Mouse (Mus musculus): ENCODE data around the gene Inpp5b. TPM values are rescaled to one million over a fixed set of nuclear protein-coding genes. Genes with fewer than 3 reads are reported as not detected.

Inpp5b gene
- total RNA-seq, 2 experiments from 2014 or later = 37.3 to 41.2 TPM

- no peak for DNase-seq (ENCODE audit: low spot score in 2 of 2)
These were observed 66.9 kb downstream of the Inpp5b start for GRCm38 (mm10) chr4:124808511-124808910.

GRCm38 (mm10) chr4:124809136-124809883 is 67.7 kb downstream of the Inpp5b start:
- no peak for DNase-seq (ENCODE audit: low spot score in 2 of 2)

GRCm38 (mm10) chr4:124810056-124810455 is 68.4 kb downstream of the Inpp5b start:
- no peak for DNase-seq (ENCODE audit: low spot score in 2 of 2)

- peak; percentile 19 to 61 for DNase-seq (ENCODE audit: low spot score in 2 of 2)
These were observed 69.8 kb downstream of the Inpp5b start for GRCm38 (mm10) chr4:124811347-124811975.

- DNase-seq (ENCODE audit: low spot score in 2 of 2) = peak in 1 of 2 experiments; percentile 28
These were observed 74.3 kb downstream of the Inpp5b start for GRCm38 (mm10) chr4:124815901-124816300.

GRCm38 (mm10) chr4:124817803-124818202 is 76.2 kb downstream of the Inpp5b start:
- no peak for DNase-seq (ENCODE audit: low spot score in 2 of 2)

- DNase-seq (ENCODE audit: low spot score in 2 of 2) = no peak
These were observed 77.2 kb downstream of the Inpp5b start for GRCm38 (mm10) chr4:124818832-124819231.

- no peak for DNase-seq (ENCODE audit: low spot score in 2 of 2)
These were observed 83.3 kb downstream of the Inpp5b start for GRCm38 (mm10) chr4:124824967-124825366.

- no peak for DNase-seq (ENCODE audit: low spot score in 2 of 2)
These were observed 83.8 kb downstream of the Inpp5b start for GRCm38 (mm10) chr4:124825371-124825965.

- DNase-seq (ENCODE audit: low spot score in 2 of 2) = no peak
These were observed 88.0 kb downstream of the Inpp5b start for GRCm38 (mm10) chr4:124829671-124830070.

- DNase-seq (ENCODE audit: low spot score in 2 of 2) = no peak
These were observed 91.1 kb downstream of the Inpp5b start for GRCm38 (mm10) chr4:124832796-124833195.

GRCm38 (mm10) chr4:124838035-124838700 is 96.5 kb downstream of the Inpp5b start:
- DNase-seq (ENCODE audit: low spot score in 2 of 2) = no peak

GRCm38 (mm10) chr4:124840998-124841397 is 99.3 kb downstream of the Inpp5b start:
- no peak for DNase-seq (ENCODE audit: low spot score in 2 of 2)

GRCm38 (mm10) chr4:124843493-124843892 is 101.8 kb downstream of the Inpp5b start:
- no peak for DNase-seq (ENCODE audit: low spot score in 2 of 2)

GRCm38 (mm10) chr4:124847573-124847972 is 105.9 kb downstream of the Inpp5b start:
- peak; percentile 83 to 89 for DNase-seq (ENCODE audit: low spot score in 2 of 2)

GRCm38 (mm10) chr4:124849631-124850260 is 108.1 kb downstream of the Inpp5b start:
- DNase-seq (ENCODE audit: low spot score in 2 of 2) = peak; percentile 74 to 87

GRCm38 (mm10) chr4:124850261-124850913 is 108.7 kb downstream of the Inpp5b start, which contains the start of gene Yrdc:
Gene Yrdc, plus strand, starts transcription at chr4:124850679.
- peak; percentile 92 to 95 for DNase-seq (ENCODE audit: low spot score in 2 of 2)

All from layer of hippocampus, postnatal 14 days (tissue).